Mouse (Mus musculus): Measurements from ENCODE around the gene Mtx3. TPM values are rescaled to one million over a fixed set of nuclear protein-coding genes. Genes with fewer than 3 reads are reported as not detected.

Gene Mtx3
- polyA plus RNA-seq, 1 experiment from 2014 or later = 5.4 TPM

DNA sequence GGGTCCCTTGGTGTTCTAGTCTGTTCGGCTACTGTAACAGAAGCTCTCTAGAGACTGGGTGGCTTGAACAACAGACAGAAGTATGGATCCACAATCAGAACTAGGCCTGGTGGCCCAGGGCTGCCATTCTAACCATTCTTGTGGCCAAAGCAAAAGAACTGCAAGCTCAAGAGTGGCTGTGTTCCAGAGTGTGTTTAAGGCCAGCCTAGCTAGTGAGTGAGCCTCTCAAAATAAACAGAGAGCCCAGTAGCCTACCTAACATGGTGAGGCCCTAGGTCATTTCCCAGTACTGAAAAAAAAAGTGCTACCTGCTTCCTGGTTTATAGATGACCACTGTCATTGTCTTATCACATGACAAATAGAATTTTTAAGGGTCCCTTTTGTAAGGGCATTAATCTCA is 39.6 kb downstream of the Mtx3 start:
- Histone ChIP-seq H3K27me3 (no peaks in the 10 kb centered on the region), H3K36me3 (no peaks in the 10 kb centered on the region), H3K4me3 (replicated peaks) (no peak overlapping the region), H3K4me2 (no peak overlapping the region), H3K9me3 (no peaks in the 10 kb centered on the region), H3K9ac (replicated peaks) (no peak overlapping the region), H3K27ac (no peak overlapping the region), H3K4me1 (replicated peaks) (0 out of 2 replicates have a peak, but pooled peaks cover 10% of the 10 kb centered on the region)
- WGBS = 86% methylated on average over 1 of the region's 1 CpGs
- ATAC-seq (ENCODE audit: insufficient number of reproducible peaks, insufficient read depth, low FRiP score, low TSS enrichment, low read depth) = no peak

DNA sequence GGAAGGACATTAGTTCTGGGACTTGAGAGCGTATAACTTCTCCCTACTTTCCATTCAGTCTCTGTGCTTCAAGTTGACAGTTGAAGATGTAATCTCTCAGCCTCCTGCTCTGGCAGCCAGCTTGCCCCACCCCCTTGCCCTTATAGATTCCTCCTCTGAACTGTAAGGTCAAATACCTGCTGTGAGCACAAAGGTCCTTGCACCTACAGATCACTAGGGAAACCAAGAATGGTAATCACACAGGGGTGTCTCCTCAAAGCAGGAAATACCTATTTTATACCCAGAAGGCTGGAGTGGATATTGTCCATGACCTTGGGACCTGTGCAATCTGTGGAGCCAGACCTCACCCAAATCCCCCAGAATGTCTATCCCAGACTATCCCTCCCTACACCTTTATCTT is 40.4 kb downstream of the Mtx3 start:
- H3K9me3 ChIP-seq = no peaks in the 10 kb centered on the region
- H3K36me3 ChIP-seq = no peaks in the 10 kb centered on the region
- H3K27ac ChIP-seq = no peak overlapping the region
- 80% methylated on average over 1 of the region's 1 CpGs for WGBS
- H3K27me3 ChIP-seq = no peaks in the 10 kb centered on the region
- no peak overlapping the region for H3K4me2 ChIP-seq
- 0 out of 2 replicates have a peak, but pooled peaks cover 3% of the 10 kb centered on the region for H3K4me1 ChIP-seq (replicated peaks)
- ATAC-seq (ENCODE audit: insufficient number of reproducible peaks, insufficient read depth, low FRiP score, low TSS enrichment, low read depth) = no peak
- H3K4me3 ChIP-seq (replicated peaks) = no peak overlapping the region
- H3K9ac ChIP-seq (replicated peaks) = no peak overlapping the region

DNA sequence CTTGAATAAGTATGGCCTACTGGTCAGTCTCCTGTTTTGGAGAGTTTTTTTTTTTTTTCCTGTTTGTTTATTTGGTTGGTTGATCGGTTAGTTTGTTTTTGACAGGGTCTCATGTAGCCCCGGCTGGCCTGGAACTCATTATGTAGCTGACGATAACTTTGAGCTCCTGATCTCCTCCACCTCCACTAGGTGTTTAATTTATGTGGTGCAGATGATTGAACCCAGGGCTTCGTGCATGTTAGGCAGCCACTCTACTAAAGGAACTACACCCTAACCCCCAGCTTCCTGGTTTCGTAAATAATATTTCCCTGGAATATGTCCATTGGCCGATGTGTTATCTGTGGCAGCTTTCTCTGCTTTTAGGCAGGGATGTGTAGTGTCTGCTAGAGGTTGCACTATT is 54.5 kb downstream of the Mtx3 start:
- 22% methylated on average over 6 of the region's 6 CpGs for WGBS
- Histone ChIP-seq H3K4me2 (no peak overlapping the region), H3K36me3 (no peaks in the 10 kb centered on the region), H3K27me3 (peaks cover 4% of the 10 kb centered on the region; the same call in 1 of the 2 replicates), H3K9me3 (no peaks in the 10 kb centered on the region), H3K4me1 (replicated peaks) (peaks cover 5% of the 10 kb centered on the region), H3K9ac (replicated peaks) (no peak overlapping the region), H3K4me3 (replicated peaks) (no peak overlapping the region), H3K27ac (no peak overlapping the region)
- ATAC-seq (ENCODE audit: insufficient number of reproducible peaks, insufficient read depth, low FRiP score, low TSS enrichment, low read depth) = no peak

- Histone ChIP-seq H3K27ac (no peak overlapping the region), H3K9ac (replicated peaks) (no peak overlapping the region), H3K27me3 (no peaks in the 10 kb centered on the region), H3K4me2 (no peak overlapping the region), H3K36me3 (no peaks in the 10 kb centered on the region), H3K4me3 (replicated peaks) (no peak overlapping the region), H3K4me1 (replicated peaks) (peaks cover 5% of the 10 kb centered on the region), H3K9me3 (no peaks in the 10 kb centered on the region)
- ATAC-seq (ENCODE audit: insufficient number of reproducible peaks, insufficient read depth, low FRiP score, low TSS enrichment, low read depth) = no peak
- 70% methylated on average over 4 of the region's 4 CpGs for WGBS
Measured at GRCm38 (mm10) chr13:92903291-92903690, 58.7 kb downstream of the Mtx3 start.

GRCm38 (mm10) chr13:92905944-92906343 is 61.4 kb downstream of the Mtx3 start:
- no peak overlapping the region for H3K4me2 ChIP-seq
- no peaks in the 10 kb centered on the region for H3K27me3 ChIP-seq
- no peaks in the 10 kb centered on the region for H3K9me3 ChIP-seq
- no peaks in the 10 kb centered on the region for H3K36me3 ChIP-seq
- H3K4me3 ChIP-seq (replicated peaks) = no peak overlapping the region
- 79% methylated on average over 5 of the region's 5 CpGs for WGBS
- ATAC-seq (ENCODE audit: insufficient number of reproducible peaks, insufficient read depth, low FRiP score, low TSS enrichment, low read depth) = no peak
- H3K4me1 ChIP-seq (replicated peaks) = no peaks in the 10 kb centered on the region
- no peak overlapping the region for H3K9ac ChIP-seq (replicated peaks)
- H3K27ac ChIP-seq = no peak overlapping the region

DNA sequence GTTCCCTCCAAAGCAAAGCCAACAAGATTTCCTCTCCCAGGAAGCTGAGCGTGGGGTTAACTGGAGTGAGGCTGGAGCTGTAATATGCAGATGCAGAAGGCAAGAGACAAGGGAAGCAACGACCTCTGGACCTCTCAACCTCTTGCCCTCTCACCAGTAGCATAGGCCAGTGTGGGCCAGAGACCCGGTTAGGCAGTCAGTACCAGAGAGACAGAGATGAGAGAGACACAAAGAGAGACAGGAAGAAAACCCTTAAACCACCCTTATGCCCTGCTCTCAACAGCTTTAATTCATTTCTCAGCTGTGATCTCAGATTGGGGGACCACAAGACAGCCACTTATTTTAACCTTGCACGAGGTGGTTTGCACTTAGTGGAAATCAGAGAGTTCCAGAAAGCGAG is 62.8 kb downstream of the Mtx3 start:
- Histone ChIP-seq H3K27ac (no peak overlapping the region), H3K27me3 (no peaks in the 10 kb centered on the region), H3K36me3 (no peaks in the 10 kb centered on the region), H3K9ac (replicated peaks) (no peak overlapping the region), H3K4me3 (replicated peaks) (no peak overlapping the region), H3K4me1 (replicated peaks) (no peaks in the 10 kb centered on the region), H3K9me3 (no peaks in the 10 kb centered on the region), H3K4me2 (no peak overlapping the region)
- WGBS = 32% methylated on average over 5 of the region's 5 CpGs
- no peak for ATAC-seq (ENCODE audit: insufficient number of reproducible peaks, insufficient read depth, low FRiP score, low TSS enrichment, low read depth)

Other genes starting within 250 kb of the Mtx3 start
- gene Serinc5, start 233.7 kb upstream of the Mtx3 start, polyA plus RNA-seq (2016; fragmentation: Nextera tagmentation; extraction: Ambion mirVana) = 10.2 and 11.0 TPM in 2 replicates
- 2.9 and 4.1 TPM in 2 replicates for gene Thbs4, start 49.9 kb upstream of the Mtx3 start, polyA plus RNA-seq (2016; fragmentation: Nextera tagmentation; extraction: Ambion mirVana)

Measured in limb, embryonic 12.5 days (tissue).